23 mouse cellular contexts compared by ENCODE assay signal in genomic region chr19:28393766-28394165, GRCm38 (mm10).
DNase-seq lines count a peak whose midpoint lies in the region; ATAC-seq and TF ChIP-seq lines count a peak whose summit lies in the region.
"Had no signal": no experiment of that assay in that cellular context is flagged by ENCODE, and none has a peak within 500 bp of the region (broad histone marks: within the 10 kb centered on the region; RNA-seq: fewer than 3 reads in every experiment).

No protein-coding gene starts in this region.

- no peaks in the 10 kb centered on the region for H3K36me3 ChIP-seq in forebrain, embryonic 13.5 days (ENCODE audit: poor library complexity, severe bottlenecking)
- no peaks in the 10 kb centered on the region for H3K36me3 ChIP-seq in forebrain, embryonic 11.5 days (ENCODE audit: control insufficient read depth, insufficient read depth, low read length)
- H3K36me3 ChIP-seq in forebrain, embryonic 15.5 days, result no peaks in the 10 kb centered on the region
- no peaks in the 10 kb centered on the region for H3K36me3 ChIP-seq in forebrain, postnatal 0 days (ENCODE audit: insufficient read depth)
- H3K36me3 ChIP-seq: embryonic facial prominence, embryonic 10.5 days; embryonic facial prominence, embryonic 12.5 days; G1E had no signal

- no peak for TF ChIP-seq POLR2A in brain, embryonic 14.5 days (IDR thresholded peaks at IDR 0.05; ENCODE audit: borderline replicate concordance, extremely low read depth, insufficient read depth, insufficient read length, poor library complexity, severe bottlenecking)

- intact Hi-C loops in left cerebral cortex, adult 2 months (cut with DNase I), result no loop called here

- peak; percentile 66 for ATAC-seq in forebrain, embryonic 13.5 days
- ATAC-seq in forebrain, embryonic 11.5 days (replicated peaks; ENCODE audit: low FRiP score), result no peak
- peak; percentile 29 for ATAC-seq in forebrain, embryonic 15.5 days (replicated peaks)
- no peak for ATAC-seq in forebrain, postnatal 0 days
- ATAC-seq: activated CD4-positive, CD25-positive, alpha-beta regulatory T cell, adult 4 months; CD4-positive, CD25-positive, alpha-beta regulatory T cell, adult 4 months; Patski had no signal

- peaks cover 28% of the 10 kb centered on the region for H3K4me1 ChIP-seq in forebrain, embryonic 13.5 days
- H3K4me1 ChIP-seq in forebrain, embryonic 11.5 days (replicated peaks; ENCODE audit: control insufficient read depth, insufficient read depth, low read length), result peaks cover 3% of the 10 kb centered on the region; the same call in 1 of the 2 replicates
- H3K4me1 ChIP-seq in forebrain, embryonic 15.5 days, result peaks cover 26% of the 10 kb centered on the region
- peaks cover 7% of the 10 kb centered on the region for H3K4me1 ChIP-seq in forebrain, postnatal 0 days (ENCODE audit: insufficient read depth)

- no peak overlapping the region for H3K9ac ChIP-seq in forebrain, embryonic 13.5 days
- H3K9ac ChIP-seq in forebrain, embryonic 11.5 days (ENCODE audit: low read length), result no peak overlapping the region
- H3K9ac ChIP-seq in forebrain, embryonic 15.5 days (replicated peaks), result no peak overlapping the region
- no peak overlapping the region for H3K9ac ChIP-seq in forebrain, postnatal 0 days
- H3K9ac ChIP-seq: embryonic facial prominence, embryonic 12.5 days had no signal

- no peak for DNase-seq in forebrain, embryonic 11.5 days (ENCODE audit: low spot score)
- no peak for DNase-seq in forebrain, postnatal 0 days
- no peak for DNase-seq in layer of hippocampus, adult 2 months (ENCODE audit: low spot score in 2 of 2)
- DNase-seq in layer of hippocampus, postnatal 14 days (ENCODE audit: low spot score in 2 of 2), result no peak
- peak; percentile 88 for DNase-seq in brain, embryonic 14.5 days (ENCODE audit: low read depth)
- no peak for DNase-seq in left cerebral cortex, adult 2 months (ENCODE audit: extremely low spot score in 1 of 2, low spot score in 2 of 2)
- DNase-seq: adrenal gland, adult 8-10 months; adrenal gland, postnatal 25 days; B cell, adult 2 months; cerebellum, adult 11-12 months; cerebellum, adult 2 months; cerebellum, adult 9-10 months; cerebellum, postnatal 10 days; cerebellum, postnatal 25 days had no signal

- H3K27ac ChIP-seq in forebrain, embryonic 13.5 days, result no peak overlapping the region
- H3K27ac ChIP-seq in forebrain, embryonic 11.5 days (ENCODE audit: low read depth, low read length), result no peak overlapping the region
- no peak overlapping the region for H3K27ac ChIP-seq in forebrain, embryonic 15.5 days (replicated peaks)
- no peak overlapping the region for H3K27ac ChIP-seq in forebrain, postnatal 0 days (ENCODE audit: low read depth, low read length)
- peak overlapping the region; percentile 87 for H3K27ac ChIP-seq in layer of hippocampus, adult 2 months
- H3K27ac ChIP-seq in left cerebral cortex, adult 2 months, result no peak overlapping the region
- H3K27ac ChIP-seq: embryonic facial prominence, embryonic 10.5 days; embryonic facial prominence, embryonic 12.5 days had no signal

- 68% methylated on average over 7 of the region's 7 CpGs for WGBS in forebrain, embryonic 13.5 days
- WGBS in forebrain, embryonic 11.5 days, result 81% methylated on average over 7 of the region's 7 CpGs
- WGBS in forebrain, embryonic 15.5 days, result 49% methylated on average over 7 of the region's 7 CpGs
- WGBS in forebrain, postnatal 0 days, result 49% methylated on average over 7 of the region's 7 CpGs

- no peaks in the 10 kb centered on the region for H3K9me3 ChIP-seq in forebrain, embryonic 13.5 days (replicated peaks)
- no peaks in the 10 kb centered on the region for H3K9me3 ChIP-seq in forebrain, embryonic 11.5 days (ENCODE audit: control insufficient read depth, low read length)
- no peaks in the 10 kb centered on the region for H3K9me3 ChIP-seq in forebrain, embryonic 15.5 days
- H3K9me3 ChIP-seq in forebrain, postnatal 0 days (ENCODE audit: low read length), result no peaks in the 10 kb centered on the region
- H3K9me3 ChIP-seq: embryonic facial prominence, embryonic 10.5 days; embryonic facial prominence, embryonic 12.5 days; G1E had no signal

- no peak overlapping the region for H3K4me2 ChIP-seq in forebrain, embryonic 13.5 days
- H3K4me2 ChIP-seq in forebrain, embryonic 11.5 days (ENCODE audit: low read depth, low read length, severe bottlenecking), result no peak overlapping the region
- H3K4me2 ChIP-seq in forebrain, embryonic 15.5 days (replicated peaks), result no peak overlapping the region
- no peak overlapping the region for H3K4me2 ChIP-seq in forebrain, postnatal 0 days (ENCODE audit: low read depth)
- H3K4me2 ChIP-seq: embryonic facial prominence, embryonic 12.5 days had no signal

- no peak for TF ChIP-seq CTCF in forebrain, postnatal 0 days (IDR thresholded peaks at IDR 0.05; ENCODE audit: low read depth)
- TF ChIP-seq CTCF in layer of hippocampus, adult 2 months (conservative IDR thresholded peaks at IDR 0.05), result no peak
- TF ChIP-seq CTCF in brain, embryonic 14.5 days (IDR thresholded peaks at IDR 0.05; ENCODE audit: borderline replicate concordance, extremely low read depth, insufficient read depth, insufficient read length), result no peak
- TF ChIP-seq CTCF in left cerebral cortex, adult 2 months (IDR thresholded peaks at IDR 0.05), result no peak

- H3K4me3 ChIP-seq in forebrain, embryonic 13.5 days, result no peak overlapping the region
- no peak overlapping the region for H3K4me3 ChIP-seq in forebrain, embryonic 11.5 days (ENCODE audit: low read depth, low read length)
- no peak overlapping the region for H3K4me3 ChIP-seq in forebrain, embryonic 15.5 days
- no peak overlapping the region for H3K4me3 ChIP-seq in forebrain, postnatal 0 days (ENCODE audit: low read depth, low read length)
- H3K4me3 ChIP-seq in layer of hippocampus, adult 2 months, result no peak overlapping the region
- no peak overlapping the region for H3K4me3 ChIP-seq in left cerebral cortex, adult 2 months
- H3K4me3 ChIP-seq: embryonic facial prominence, embryonic 10.5 days; embryonic facial prominence, embryonic 12.5 days had no signal

- peaks cover 3% of the 10 kb centered on the region; the same call in 1 of the 2 replicates for H3K27me3 ChIP-seq in forebrain, embryonic 13.5 days
- H3K27me3 ChIP-seq in forebrain, embryonic 11.5 days (ENCODE audit: control insufficient read depth, insufficient read depth, low read length), result no peaks in the 10 kb centered on the region
- peaks cover 6% of the 10 kb centered on the region; the same call in 1 of the 2 replicates for H3K27me3 ChIP-seq in forebrain, embryonic 15.5 days
- no peaks in the 10 kb centered on the region for H3K27me3 ChIP-seq in forebrain, postnatal 0 days (ENCODE audit: insufficient read depth, low read length)
- H3K27me3 ChIP-seq: CH12.LX; embryonic facial prominence, embryonic 12.5 days; Patski had no signal

Comparison
In these comparisons a context has a peak if more than half of its experiments do, and no peak if none do; other contexts are left out.
1. ATAC-seq: peak in forebrain, embryonic 13.5 days (single experiment) and forebrain, embryonic 15.5 days (single experiment); none in forebrain, embryonic 11.5 days (single experiment) and forebrain, postnatal 0 days (single experiment).